Mouse (Mus musculus): ENCODE results near the gene Bmp7.

Bmp7 gene

DNA sequence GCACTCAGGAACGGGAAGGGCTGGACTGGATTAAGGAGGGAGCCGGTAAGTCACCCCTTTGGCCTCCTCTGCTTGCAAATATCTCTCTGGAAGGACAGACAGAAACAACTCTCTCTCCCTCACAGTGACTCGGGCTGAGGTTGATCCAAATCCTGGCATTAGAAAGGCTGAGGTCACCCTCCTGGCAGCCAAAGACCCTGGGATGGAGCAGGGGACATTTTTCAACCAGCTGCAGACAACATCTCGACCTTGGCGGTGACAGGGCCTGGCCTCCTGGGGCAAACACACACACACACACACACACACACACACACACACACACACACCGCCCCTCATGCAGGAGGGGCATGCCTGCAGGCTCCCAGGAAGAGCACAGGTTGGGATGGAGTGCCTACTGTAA, 29.0 kb downstream of the Bmp7 start:
- no peak for DNase-seq (ENCODE audit: extremely low read depth, low read depth, low spot score)

DNA sequence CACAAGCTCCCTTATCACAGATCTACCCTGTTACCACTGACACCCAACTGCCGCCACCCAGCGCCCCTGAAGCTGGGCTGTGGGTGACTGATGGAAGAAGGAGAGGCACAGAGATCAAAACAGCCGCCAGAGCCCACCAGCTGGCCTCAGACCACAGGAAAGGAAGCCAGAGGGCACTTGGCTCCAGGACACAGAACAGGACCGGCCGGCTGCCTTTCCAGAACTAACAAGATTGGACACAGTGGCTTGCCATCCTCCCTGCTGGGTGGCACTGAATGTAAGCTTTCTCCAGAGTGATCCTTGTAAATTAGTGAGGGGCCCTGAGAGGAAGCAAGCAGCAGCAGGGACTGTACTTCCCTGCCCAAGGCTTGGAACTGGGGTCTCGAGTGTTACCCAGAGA, 30.7 kb downstream of the Bmp7 start:
- DNase-seq (ENCODE audit: extremely low read depth, low read depth, low spot score) = no peak

DNA sequence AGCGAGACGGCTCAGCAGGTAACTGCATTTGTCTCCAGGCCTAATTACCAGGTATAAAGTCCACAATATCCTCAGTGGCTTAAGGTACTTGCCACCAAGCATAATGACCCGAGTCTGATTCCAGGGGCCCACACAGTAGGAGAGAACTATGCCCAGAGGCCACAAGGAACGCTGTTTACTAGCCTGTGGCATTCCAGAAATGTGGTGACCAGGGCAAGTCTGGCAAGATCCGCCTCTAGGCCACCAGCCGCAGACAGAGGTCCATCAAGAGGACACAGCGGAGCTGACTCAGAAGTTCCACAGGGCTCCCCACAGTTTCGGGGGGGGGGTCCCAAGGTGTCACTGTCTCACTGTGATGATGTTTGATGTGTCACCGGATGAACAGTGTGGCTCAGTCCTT, 34.0 kb downstream of the Bmp7 start:
- DNase-seq (ENCODE audit: extremely low read depth, low read depth, low spot score) = no peak

DNA sequence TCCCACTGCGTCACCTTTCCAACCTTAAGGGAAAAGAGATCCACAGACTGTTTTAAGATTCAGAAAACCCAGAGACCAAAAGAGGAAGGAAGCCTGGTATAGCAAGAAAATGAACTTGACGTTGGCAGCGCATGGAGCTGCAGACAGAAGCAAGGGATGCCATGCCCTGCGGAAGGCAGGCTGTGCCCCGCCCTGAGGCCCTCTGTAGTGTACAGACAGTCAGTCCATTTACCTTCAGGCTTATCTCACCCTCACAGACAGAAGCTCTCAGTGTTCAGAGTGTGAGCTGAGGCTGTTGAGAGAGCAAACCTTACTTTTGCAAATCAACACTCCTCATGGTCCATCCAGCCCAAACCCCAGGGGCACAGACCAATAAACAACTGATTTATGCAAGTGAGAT, 35.1 kb downstream of the Bmp7 start:
- DNase-seq (ENCODE audit: extremely low read depth, low read depth, low spot score) = no peak

DNA sequence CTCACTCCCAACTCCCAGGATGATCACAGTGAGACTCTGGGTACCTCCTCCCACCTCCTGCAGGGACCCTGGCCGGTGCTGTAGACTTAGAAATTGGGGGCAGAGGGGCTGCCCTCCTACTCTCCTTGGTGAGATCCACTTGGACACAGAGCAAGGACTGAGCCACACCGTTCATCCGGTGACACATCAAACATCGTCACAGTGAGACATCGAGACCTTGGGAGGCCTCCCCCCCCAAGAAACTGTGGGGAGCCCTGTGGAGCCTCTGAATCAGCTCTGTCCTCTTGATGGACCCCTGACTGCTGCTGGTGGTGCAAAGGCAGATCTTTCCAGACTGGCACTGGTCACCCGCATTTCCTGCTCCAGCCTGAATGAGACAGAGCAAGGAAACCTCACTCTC, 35.5 kb downstream of the Bmp7 start:
- no peak for DNase-seq (ENCODE audit: extremely low read depth, low read depth, low spot score)

DNA sequence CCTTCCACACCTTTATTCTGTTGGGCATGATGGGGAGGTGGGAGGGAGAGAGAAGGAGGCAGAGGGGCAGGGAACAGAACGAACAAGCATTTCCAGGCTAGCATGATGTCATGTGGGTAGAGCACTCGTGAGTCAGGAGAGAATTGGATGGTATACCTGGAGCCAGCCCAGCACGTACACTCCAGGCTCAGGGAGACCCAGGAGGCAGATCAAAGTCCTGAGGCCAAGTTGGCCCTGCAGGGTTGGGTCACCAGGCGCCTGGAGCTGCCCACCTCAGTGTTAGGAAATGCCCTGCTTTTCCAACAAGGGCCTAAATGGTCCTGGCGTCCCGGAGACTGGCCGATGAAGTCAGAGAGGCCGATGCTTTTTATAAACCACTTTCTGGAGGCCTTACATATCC, 36.6 kb downstream of the Bmp7 start:
- no peak for DNase-seq (ENCODE audit: extremely low read depth, low read depth, low spot score)

DNA sequence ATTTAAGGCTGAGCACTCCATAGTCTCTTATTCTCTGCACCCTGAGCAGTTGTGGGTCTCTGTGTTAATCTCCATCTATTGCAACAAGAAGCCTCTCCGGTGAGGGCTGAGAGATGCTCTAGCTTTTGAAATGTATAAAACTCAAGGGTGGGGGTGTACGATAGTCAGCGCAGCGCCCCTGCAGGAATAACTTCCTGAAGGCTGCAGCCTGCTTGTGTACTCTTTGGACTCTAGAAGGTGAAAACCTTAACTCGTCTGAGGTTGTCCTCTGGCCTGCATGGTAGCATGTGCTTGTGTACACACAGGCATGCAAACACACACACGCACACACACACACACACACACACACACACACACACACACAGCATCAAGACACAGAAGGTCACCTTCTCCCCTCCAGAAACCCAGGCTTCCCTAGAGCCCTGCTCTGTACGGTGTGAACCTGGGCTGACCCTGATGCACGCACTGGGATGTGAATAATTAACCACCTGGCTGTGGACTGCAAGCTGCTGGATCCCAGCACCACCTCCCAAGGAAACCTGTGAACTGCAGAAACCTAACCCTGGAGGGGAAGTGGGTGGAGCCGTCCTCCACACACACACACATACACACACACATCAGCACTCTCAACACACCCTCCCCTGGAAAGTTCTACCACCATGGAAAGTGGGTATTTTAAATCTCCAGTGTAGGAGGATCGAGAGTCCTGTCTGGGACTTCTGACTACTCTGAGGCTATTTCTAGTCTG, 39.0 kb downstream of the Bmp7 start:
- no peak for DNase-seq (ENCODE audit: extremely low read depth, low read depth, low spot score)

DNA sequence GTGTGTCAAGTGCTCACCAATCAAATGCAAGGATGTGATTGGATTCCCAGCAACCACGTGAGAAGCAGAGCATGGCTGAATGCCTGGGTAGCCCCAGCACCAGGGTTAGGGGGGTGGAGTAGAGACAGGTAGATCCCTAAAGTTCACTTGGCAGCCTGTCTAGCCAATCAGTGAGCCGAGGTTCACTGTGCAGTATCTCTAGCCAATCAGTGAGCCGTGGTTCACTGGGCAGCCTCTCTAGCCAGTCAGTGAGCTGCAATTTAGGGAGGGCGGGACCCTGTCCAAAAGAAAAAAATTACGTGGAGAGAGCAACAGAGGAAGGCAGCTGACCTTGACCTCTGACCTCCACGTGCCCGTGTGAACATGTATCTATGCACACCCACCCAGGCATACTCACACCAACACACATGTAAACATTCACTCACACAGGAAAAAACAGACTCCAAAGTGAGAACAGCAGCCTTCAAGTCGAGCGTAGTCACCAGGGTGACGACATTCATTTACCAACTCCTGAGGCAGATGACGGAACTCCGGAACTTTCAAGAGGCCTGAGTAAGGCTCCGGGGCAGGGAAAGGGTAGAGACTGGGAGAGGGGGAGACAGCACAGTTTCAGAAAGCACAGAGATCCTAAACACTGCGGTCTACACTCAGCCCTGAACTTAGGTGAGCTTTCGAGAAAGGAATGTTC, 50.2 kb downstream of the Bmp7 start:
- DNase-seq (ENCODE audit: extremely low read depth, low read depth, low spot score) = no peak

DNA sequence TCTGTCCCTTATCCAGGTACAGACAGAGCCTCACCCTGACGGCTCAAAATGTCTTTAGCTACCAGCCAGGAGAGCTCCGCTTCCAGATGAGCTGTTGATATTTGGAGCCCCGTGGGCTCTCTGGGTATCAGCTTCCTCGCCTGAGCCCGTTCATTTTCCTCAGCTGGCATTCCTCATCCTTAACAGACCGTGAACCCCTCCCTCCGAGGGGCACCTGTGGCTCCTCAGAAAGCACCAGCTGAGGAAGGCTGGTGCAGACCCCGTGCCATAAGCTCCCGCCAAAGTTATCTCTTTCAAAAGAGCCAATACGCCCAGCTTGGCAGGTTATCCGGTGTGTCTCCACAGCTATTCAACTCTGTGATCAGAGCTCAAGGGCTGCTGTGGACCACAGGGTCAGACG, 50.9 kb downstream of the Bmp7 start:
- DNase-seq (ENCODE audit: extremely low read depth, low read depth, low spot score) = no peak

DNA sequence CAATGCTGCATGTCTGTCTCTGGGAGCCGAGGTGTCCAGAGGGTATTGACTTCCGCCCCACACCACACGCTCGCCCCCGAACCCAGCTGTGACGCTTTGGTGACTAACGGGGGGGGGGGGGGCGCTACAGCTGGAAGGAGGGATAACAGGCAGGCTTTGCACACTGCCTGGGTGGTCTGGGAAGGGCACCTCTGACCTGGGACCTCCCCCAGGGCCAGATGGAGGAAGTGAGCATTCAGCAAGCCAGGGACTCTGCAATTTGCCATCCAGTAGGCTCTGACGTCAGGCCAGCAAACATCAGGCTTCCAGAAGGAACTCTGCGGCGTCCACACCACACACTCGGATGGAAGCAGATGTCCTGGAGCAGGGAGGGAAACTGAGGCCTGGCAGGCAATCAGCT, 52.0 kb downstream of the Bmp7 start:
- no peak for DNase-seq (ENCODE audit: extremely low read depth, low read depth, low spot score)

DNA sequence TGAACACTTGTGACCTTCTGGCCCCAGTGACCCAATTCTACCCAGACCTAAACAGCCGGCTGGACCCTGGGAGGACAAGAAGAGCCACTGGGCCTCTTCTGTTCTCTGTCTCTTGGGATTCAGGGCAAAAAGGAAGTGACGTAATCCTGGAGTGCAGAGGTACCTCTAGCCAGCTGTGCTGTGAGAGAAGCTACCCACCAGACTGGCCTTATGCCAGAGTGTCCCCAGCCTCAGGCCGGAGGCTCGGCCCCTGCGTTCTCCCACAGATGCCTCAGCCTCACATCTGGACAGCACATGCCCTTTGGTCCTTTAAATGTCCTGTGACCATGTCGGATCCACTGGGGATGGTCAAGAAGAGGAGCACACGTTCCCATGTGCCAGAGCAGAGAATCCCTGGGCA, 54.3 kb downstream of the Bmp7 start:
- no peak for DNase-seq (ENCODE audit: extremely low read depth, low read depth, low spot score)

DNA sequence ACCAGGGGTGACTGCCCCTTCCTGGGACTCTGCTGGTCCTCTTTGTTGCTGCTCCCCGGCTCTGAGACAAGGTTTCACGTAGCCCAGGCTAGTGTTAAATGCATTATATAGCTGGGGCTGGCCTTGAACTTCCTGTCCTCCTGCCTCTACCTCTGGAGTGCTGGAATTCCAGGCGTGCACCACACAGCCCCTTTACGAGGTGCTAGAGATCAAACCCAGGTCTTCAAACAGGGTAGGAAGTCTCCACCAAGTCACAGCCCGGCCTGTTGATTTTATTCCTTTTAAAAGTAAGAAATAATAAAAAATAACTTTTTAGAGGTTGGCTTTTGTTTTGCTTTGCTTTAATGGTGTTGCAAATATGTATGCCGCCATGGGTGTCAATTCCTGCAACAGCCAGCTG, 55.5 kb downstream of the Bmp7 start:
- DNase-seq (ENCODE audit: extremely low read depth, low read depth, low spot score) = no peak

DNA sequence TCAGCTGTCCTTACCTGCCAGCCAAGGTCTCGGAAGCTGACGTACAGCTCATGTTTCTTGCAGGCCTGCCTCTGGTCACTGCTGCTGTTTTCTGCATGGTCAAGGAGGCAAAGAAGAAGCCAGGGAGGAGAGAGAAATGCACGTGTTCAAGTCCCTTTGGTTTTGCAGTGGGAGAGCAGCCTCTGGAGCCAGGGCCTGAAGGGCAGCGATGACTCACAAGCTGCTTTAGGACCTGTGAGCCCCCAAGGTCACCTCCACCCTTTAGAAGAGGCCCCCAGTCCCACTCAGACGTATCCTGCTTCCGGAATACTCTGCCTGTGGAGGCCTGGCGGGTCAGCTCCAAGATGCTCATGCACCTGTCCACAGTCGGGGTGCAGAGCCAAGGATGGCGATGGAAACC, 64.9 kb downstream of the Bmp7 start:
- no peak for DNase-seq (ENCODE audit: extremely low read depth, low read depth, low spot score)

DNA sequence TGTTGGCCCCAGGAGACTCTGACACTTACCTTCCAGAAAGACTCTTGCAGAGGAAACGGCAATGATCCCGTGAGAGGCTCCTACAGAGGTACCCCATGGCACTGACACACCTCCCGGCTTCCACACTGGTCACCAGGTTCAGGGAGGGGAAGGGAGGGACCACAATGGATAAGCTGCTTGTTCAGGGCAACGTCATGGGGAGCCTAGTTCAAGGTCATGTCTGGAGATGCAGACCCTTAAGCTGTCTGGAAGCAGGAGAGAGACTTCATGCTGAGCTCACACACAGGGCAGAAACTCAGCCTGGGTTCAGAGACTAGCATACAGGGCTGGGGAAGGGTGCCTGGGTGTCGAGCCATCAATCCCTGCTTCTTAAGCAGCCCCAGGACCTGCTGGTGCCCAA, 73.8 kb downstream of the Bmp7 start:
- DNase-seq (ENCODE audit: extremely low read depth, low read depth, low spot score) = no peak

DNA sequence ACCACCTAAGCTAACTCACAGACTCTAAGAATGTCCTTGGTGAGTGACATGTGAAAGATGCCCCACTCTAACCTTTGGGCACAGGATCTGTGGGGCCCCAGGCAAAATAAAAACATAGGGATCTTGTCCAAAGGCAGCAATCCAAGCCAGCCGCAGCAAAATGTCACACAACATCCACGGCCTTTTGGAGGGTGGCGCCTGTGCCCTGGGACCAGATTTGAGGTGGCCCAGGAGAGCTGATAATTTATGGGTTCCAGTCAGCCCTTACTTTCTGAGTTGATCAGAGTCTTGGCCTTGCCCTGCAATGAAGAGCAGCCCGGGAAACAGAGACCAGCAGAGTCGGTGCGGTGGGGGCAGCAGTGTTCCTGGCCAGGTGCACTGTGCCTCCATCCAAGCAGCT, 75.0 kb downstream of the Bmp7 start:
- DNase-seq (ENCODE audit: extremely low read depth, low read depth, low spot score) = no peak

DNA sequence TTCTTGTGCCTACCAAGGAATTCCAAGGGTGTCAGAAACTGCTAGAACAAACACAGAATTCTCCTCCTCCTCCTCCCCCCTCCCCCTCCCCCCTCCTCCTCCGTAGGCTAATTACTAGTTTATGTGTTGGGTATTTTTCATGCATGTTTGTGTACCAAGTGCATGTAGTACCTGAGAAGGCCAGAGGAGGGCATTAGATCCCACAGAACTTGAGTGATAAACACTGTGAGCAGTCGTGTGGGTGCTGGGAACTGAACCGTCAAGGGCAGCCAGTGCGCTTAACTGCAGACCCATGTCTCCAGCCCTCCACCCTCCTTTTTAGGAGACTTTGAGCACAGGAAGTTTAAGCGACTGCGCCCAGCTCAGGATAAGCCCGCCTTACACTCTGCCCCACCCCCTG, 75.6 kb downstream of the Bmp7 start:
- no peak for DNase-seq (ENCODE audit: extremely low read depth, low read depth, low spot score)

DNA sequence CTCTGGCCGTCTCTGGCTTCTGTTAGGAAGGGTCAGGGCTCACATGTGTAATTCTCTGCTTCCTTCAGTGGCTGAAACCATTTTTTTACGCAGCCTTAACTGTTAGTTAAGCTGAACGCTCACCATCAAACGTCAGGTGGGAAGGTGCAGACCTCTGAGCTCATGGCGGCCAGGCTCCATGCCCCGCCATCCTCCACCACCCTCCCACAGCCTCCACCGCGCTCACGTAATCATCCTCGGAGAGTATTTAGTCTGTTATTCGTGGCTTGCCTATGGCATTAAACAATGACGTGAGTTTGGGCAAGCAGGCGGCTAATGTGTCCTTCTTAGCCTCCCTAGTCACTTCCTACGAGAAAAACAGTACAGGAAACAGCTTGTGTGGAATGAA, 76.7 kb downstream of the Bmp7 start:
- DNase-seq (ENCODE audit: extremely low read depth, low read depth, low spot score) = no peak

DNA sequence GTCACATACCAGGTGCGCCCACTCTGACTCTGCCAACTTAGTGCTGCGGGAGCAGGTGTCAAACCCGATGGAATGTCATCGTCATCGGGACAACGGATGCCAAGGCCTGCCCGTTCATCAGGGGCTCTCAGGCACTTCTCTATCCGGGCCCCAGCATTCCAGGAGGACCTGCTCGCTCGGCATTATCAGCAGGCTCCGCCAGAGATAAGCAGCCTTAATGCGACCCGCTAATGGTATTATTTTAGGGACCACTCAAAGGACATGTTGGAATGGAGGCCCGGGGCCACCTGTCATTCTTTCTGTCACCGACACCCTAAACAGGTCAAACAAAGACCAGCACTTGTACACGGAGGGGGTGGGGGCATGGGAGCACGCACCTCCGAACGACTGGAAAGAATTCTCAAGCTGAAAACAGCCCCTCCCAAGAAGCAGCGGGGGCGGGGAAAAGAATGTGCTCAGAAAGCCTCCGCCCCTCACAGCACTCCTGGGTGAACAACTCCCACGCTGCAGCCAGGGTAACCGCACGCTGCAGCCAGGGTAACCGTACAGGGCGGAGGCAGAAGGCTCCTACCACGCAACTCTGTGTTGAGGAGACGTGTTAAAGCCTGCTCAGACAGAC, 77.2 kb downstream of the Bmp7 start:
- no peak for DNase-seq (ENCODE audit: extremely low read depth, low read depth, low spot score)

DNA sequence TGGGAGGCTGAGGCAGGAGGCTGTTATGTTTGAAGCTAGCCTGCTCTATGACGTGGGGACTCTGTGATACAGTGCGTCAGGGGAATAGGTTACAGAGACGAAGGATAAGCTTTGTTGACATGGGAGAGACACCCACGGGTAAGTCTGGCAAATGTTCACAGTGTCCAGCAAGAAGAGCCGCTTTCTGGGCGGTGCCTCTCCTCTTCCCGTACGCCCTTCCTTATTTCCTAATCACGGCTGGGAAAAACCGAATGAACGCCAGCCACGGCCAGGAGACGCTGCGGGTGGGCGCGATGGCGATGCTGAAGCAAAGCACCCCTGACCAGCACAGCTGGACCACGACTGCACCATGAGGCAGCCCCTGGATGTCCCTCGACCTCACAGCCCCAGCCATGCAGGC, 77.7 kb downstream of the Bmp7 start:
- no peak for DNase-seq (ENCODE audit: extremely low read depth, low read depth, low spot score)

DNA sequence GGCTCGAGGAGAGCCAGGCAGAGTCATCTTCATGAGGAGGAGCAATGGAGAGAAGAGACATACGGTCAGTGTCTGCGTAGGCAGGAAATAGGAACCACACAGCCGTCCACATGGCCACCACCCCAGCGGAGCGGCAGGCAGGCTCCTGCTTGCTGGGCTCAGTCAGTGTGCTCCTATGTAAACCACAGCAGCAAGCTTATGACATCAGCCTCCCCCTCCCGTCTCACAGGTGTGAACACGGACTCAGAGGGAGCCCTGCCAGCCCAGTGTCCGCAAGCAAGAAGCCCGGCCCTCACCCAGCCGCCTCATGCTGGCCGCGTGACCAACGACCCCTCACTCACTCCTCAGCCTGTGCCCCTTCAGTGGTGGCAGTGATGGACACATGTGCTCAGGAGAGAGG, 78.5 kb downstream of the Bmp7 start:
- no peak for DNase-seq (ENCODE audit: extremely low read depth, low read depth, low spot score)

DNA sequence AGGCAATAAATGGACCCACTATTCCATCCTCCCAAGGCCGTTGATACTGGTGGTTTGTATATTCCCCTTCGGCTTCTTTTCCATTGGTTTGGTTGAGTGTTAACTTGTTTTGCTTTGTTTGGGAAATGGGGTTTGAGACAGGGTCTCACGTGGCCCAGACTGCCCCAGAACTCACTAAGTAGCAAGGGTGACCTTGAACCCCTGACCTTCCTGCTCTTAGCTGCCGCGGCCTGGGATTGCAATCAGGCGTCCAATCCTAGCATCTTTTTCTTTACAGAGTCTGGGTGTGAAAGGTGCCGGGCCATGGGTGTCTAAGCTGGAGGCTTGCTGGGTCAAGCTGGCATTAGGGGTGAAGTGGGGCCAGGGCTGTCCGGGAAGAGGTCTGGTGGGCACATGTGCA, 79.5 kb downstream of the Bmp7 start:
- no peak for DNase-seq (ENCODE audit: extremely low read depth, low read depth, low spot score)

DNA sequence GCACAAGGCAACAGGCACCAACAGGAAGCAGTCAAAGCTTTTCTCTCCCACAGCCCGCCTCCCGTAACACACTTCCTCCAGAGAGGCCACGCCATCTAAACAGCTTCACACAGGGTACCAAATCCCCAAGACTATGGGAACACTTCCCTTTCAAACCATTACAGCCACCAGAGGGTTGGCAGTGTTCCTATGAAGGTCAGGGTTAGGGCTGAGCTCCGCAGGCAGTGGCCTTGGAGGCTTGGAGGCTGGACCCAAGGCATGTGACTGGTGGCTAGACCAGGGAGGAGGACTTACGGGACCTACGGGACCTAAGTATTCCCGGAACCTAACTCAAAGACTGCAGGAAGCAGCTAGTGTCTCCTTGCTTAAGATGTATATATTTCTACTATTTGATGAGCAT, 80.0 kb downstream of the Bmp7 start:
- DNase-seq (ENCODE audit: extremely low read depth, low read depth, low spot score) = no peak

DNA sequence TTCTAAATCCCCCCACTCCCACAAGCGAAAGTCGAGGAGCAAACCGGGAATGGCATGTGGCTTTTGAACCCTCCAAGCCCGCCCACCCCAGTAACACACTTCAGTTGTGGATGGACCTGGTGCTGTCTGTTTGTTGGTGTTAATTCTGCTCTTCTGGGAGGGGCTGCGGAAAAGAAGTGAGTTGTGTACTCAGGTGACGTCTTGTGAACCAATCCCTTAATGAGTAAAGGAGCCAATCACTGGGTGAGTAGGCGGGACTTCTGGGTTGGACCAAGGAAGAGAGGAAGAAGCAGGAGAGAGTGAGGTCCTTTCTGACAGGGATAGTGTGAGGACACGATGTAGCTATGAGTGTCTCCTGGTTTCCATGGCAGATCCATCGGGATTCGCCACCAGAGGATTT, 83.1 kb downstream of the Bmp7 start:
- no peak for DNase-seq (ENCODE audit: extremely low read depth, low read depth, low spot score)
